Mouse (Mus musculus) urinary bladder, postnatal 4 days (tissue): ENCODE measurements around the gene A830031A19Rik.

Experiments used
- DNase-seq, 2 experiments: peaks; one replicate each; pipeline ENCODE4 v3.0.0; 2021 to 2022; ENCODE audit warnings: low spot score in 2 of 2

A830031A19Rik gene

GRCm38 (mm10) chr11:24074634-24075104 is at the start of gene A830031A19Rik:
Gene A830031A19Rik, minus strand, starts transcription at chr11:24075054.
- no peak for DNase-seq

GRCm38 (mm10) chr11:24123991-24124390 is 49.1 kb upstream of the A830031A19Rik start:
- no peak for DNase-seq

GRCm38 (mm10) chr11:24122899-24123298 is 48.0 kb upstream of the A830031A19Rik start:
- no peak for DNase-seq

GRCm38 (mm10) chr11:24121136-24121535 is 46.3 kb upstream of the A830031A19Rik start:
- no peak for DNase-seq

GRCm38 (mm10) chr11:24116582-24117318 is 41.9 kb upstream of the A830031A19Rik start:
- no peak for DNase-seq

- DNase-seq, result no peak
These were observed 41.2 kb upstream of the A830031A19Rik start for GRCm38 (mm10) chr11:24116041-24116440.

- no peak for DNase-seq
These were observed 40.3 kb upstream of the A830031A19Rik start for GRCm38 (mm10) chr11:24115017-24115752.

GRCm38 (mm10) chr11:24111720-24112119 is 36.9 kb upstream of the A830031A19Rik start:
- no peak for DNase-seq

GRCm38 (mm10) chr11:24110113-24110512 is 35.3 kb upstream of the A830031A19Rik start:
- DNase-seq, result no peak

GRCm38 (mm10) chr11:24109388-24109787 is 34.5 kb upstream of the A830031A19Rik start:
- no peak for DNase-seq

- DNase-seq, result no peak
These were observed 34.1 kb upstream of the A830031A19Rik start for GRCm38 (mm10) chr11:24108974-24109373.

- no peak for DNase-seq
These were observed 32.6 kb upstream of the A830031A19Rik start for GRCm38 (mm10) chr11:24107414-24107813.

GRCm38 (mm10) chr11:24103128-24103742 is 28.4 kb upstream of the A830031A19Rik start:
- no peak for DNase-seq

GRCm38 (mm10) chr11:24102372-24102771 is 27.5 kb upstream of the A830031A19Rik start:
- DNase-seq, result no peak

- no peak for DNase-seq
These were observed 26.8 kb upstream of the A830031A19Rik start for GRCm38 (mm10) chr11:24101625-24102024.

- DNase-seq, result no peak
These were observed 25.7 kb upstream of the A830031A19Rik start for GRCm38 (mm10) chr11:24100449-24101070.

- no peak for DNase-seq
These were observed 25.0 kb upstream of the A830031A19Rik start for GRCm38 (mm10) chr11:24099886-24100293.

GRCm38 (mm10) chr11:24099215-24099614 is 24.4 kb upstream of the A830031A19Rik start:
- no peak for DNase-seq

- DNase-seq, result no peak
These were observed 23.8 kb upstream of the A830031A19Rik start for GRCm38 (mm10) chr11:24098662-24099061.

- DNase-seq, result no peak
These were observed 23.2 kb upstream of the A830031A19Rik start for GRCm38 (mm10) chr11:24098069-24098468.

- DNase-seq, result no peak
These were observed 22.2 kb upstream of the A830031A19Rik start for GRCm38 (mm10) chr11:24097026-24097425.

- no peak for DNase-seq
These were observed 21.6 kb upstream of the A830031A19Rik start for GRCm38 (mm10) chr11:24096483-24096882.
